Mouse (Mus musculus): Measurements from ENCODE around the gene Dhrs1.

The Dhrs1 gene

DNA sequence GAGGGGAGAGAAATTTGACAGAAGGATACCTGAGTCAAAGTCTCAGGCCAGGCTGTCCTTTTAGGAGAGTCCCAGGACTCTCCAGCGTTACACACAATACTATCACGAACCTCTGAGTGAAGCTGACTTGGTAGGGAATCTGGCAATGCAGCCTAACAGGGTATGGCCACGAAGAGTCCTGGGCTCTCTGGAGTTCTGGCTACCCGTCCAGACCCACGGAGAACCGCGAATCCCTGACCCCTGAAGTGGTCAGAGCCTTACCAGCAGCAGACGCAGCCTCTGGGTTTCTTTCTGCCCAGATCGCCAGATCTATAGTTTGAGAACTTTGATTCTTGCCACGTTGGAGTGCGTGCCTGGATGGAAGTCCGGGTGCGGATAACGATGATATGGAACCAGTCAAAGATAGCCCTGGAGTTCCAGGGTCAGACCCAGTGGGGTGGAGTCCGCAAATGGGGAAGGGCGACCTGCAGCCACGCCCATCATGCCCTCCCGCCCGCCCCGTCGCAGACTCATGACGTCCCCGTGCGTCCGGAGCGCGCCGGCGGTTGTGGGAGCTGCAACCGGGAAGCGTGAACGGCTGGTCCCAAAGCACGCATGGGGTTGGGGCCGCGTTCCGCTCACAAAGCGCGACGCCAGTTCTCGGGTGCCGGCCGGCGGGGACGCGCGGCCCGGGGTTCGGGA, at the start of gene Dhrs1, which contains the start of gene Nop9:
Gene Dhrs1 (minus strand): TSS at position 511 of the 681 bp plus-strand sequence.
Gene Nop9 (plus strand): TSS at position 514 of the 681 bp plus-strand sequence.
- DNase-seq (ENCODE audit: low read depth, low spot score): peak; percentile 92

DNA sequence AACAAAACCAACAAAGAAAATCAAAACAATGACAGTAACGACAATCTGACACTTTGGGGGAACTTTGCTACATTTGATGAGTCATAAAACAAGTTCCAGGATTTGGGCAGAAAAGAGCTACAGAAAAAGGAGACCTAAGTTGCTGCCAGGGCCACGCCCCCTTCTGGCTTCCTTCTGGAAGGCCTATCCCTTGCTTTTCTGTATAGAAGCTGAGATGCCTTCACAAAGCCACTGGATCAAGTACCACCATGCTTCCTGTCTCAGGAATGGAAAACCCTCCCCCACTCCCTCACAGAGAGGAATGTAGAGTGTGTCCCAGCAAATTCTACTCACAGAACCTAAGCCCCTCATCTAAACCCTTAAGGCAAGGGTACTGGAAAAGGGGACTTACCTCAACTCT, 48.5 kb upstream of the Dhrs1 start:
- no peak for DNase-seq (ENCODE audit: low read depth, low spot score)

DNA sequence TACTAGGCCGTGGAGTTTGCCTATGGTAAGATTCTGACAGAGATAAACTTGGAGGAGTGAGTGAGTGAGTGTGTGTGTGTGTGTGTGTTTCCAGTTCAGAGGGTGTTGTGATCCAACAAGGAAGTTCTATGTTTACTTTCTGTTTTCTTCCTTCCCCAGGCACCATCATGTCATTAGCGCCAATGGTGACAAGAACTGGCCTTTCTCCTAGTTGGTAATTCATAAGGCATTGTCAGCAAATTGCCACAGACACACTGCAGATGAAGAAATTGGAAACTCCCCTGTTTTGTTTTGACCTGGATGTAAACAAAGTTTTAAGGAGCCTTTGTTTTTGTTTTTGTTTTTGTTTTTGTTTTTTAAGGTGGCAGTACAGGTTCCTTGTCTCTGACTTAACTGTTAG, 48.0 kb upstream of the Dhrs1 start:
- no peak for DNase-seq (ENCODE audit: low read depth, low spot score)

GRCm38 (mm10) chr14:55788256-55789050, 43.0 kb upstream of the Dhrs1 start, which contains the start of gene Ripk3:
TSS of gene Ripk3 (minus strand) at chr14:55788865.
- peak; percentile 80 for DNase-seq (ENCODE audit: low read depth, low spot score)

DNA sequence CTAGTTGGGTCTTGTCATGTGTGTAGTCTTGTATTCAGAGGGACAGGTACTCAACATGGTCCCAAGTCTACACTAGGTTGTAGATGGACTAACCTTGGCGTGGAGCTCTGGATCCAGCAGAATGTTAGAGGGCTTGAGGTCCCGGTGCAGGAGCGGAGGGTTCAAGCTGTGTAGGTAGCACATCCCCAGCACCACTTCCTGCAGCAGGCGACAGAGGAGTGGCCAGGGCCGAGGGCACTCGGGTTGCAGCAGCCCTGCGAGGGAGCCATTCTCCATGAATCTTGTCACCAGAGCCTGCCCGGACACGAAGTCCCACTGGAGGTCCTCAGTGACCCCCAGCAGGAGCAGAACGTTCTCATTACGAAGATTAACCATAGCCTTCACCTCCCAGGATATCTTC, 42.2 kb upstream of the Dhrs1 start:
- DNase-seq (ENCODE audit: low read depth, low spot score): peak; percentile 18

- no peak for DNase-seq (ENCODE audit: low read depth, low spot score)
Measured at GRCm38 (mm10) chr14:55785195-55785594, 39.7 kb upstream of the Dhrs1 start.

- no peak for DNase-seq (ENCODE audit: low read depth, low spot score)
Measured at GRCm38 (mm10) chr14:55783958-55784235, 38.4 kb upstream of the Dhrs1 start, which contains the start of gene Adcy4. TSS of gene Adcy4 (minus strand) at chr14:55784095.

DNA sequence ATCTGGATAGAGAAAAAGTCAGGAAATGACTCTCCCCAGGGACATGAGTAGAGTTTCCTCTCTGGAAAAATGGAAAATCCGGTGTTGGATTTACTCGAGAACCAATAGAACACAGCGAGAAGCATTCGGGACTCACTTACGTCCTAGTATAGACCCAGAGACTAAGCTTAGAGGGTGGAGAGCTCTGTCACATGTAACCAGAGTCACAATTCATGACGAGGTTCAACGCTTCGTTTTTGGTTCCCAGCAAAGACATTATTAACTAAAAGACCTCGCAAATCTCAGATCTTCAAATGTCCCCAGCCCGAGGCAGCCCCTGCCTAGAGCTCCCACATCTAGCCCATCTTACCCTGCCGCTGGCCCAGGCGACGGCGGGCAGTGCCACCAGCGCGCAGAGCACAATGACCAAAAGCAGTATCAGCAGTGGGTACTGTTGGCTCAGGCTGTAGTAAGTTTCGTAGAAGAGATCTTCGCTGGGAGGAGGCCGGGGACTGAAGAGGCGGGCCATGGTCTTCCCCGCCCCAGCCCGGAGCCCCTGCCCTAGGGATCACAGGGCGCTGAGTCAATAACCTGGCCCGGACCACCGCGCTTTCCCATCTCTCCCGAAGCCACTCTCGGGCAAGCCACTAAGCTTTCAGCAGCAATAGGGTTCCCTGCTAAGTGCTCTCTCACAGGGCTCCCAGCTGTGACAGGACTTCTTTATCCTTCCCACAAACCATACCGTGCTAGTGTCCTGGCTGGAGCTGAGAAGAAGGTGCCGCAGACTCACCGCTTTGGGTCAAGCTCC, 37.9 kb upstream of the Dhrs1 start:
- no peak for DNase-seq (ENCODE audit: low read depth, low spot score)

DNA sequence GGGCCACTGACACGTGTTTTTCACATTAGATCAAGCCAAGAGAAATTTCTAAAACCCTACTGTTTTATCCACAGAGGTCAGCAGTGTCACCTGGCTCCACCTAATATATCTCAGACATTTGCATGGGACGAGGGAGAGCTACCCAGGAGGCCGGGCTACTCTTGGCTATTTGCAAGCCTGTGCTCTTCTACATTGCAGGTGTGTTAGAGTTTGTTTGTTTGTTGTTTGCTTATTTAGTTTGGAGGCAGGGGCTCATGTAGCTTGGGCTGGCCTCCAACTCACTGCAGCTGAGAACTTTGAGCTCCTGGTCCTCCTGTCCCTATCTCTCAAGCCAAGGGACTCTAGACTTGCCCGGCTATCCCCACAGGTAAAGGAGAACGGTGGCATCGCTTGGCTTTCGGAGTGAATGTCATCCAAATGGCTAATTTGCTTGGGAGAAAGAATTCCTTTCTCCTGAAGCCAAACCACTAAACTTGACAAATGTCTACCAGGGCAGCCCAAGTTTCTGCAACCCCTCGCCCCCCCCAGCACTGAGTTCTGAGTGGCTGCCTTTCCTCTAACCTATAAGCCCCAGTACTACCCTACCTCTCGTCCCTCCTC, 37.0 kb upstream of the Dhrs1 start:
- DNase-seq (ENCODE audit: low read depth, low spot score): no peak

DNA sequence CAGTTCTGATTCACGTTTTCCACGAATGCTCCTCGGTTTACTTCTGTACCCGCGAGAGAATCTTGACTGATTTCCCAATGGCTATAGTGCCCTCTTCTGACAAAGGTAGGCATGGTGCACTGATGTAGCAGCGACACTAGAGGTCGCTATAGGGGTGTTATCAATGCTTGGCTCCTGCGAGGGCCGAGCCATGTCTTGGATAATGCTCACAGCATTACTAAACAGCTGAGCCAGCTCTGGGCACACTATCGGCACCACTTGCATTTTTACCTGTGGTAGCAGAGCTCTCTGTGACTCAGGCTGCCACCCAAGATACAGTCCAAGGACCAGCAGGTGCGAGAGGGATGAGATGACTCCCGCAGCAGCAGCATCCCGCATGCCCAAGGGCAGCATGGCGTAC, 35.8 kb upstream of the Dhrs1 start:
- DNase-seq (ENCODE audit: low read depth, low spot score): peak; percentile 85

DNA sequence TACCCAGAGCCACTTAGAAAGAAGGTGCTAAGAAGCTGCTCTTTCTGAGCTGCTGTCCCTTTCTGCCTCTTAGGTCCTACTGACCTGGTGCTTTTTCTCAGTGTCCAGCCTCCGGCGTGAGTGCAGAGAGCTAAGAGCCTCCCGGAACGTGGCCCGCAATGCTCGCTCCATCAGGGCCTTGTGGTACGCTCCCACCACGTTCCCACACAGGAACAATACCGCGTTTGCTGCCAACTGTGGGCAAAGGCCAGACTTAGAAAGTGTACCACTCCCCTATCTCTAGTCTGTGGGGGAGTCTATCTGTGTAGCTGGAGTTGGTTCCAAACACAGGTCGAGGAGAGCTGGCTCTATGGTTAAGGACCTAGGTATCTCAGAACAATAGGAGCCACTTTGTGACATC, 35.2 kb upstream of the Dhrs1 start:
- no peak for DNase-seq (ENCODE audit: low read depth, low spot score)

GRCm38 (mm10) chr14:55779656-55780055, 34.2 kb upstream of the Dhrs1 start:
- DNase-seq (ENCODE audit: low read depth, low spot score): no peak

DNA sequence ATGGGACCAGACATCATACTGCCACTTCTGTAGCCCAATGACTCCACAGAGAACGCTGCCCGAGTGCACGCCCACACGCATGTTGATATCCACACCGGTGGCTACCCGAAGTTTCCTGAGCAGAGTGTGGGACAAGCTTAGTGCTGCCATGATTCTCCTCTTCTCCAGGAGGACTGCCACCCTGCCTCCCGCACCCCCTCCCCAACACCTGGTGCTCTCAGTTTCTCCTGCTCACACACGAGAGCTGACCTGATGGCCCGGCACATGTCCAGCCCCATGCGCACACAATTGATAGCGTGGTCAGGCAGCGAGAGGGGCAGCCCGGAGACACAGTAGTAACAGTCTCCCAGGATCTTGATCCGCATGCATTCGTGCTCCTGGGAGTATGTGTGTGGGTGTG, 33.2 kb upstream of the Dhrs1 start:
- no peak for DNase-seq (ENCODE audit: low read depth, low spot score)

GRCm38 (mm10) chr14:55777806-55778205, 32.3 kb upstream of the Dhrs1 start:
- DNase-seq (ENCODE audit: low read depth, low spot score): no peak

GRCm38 (mm10) chr14:55777176-55777575, 31.7 kb upstream of the Dhrs1 start:
- no peak for DNase-seq (ENCODE audit: low read depth, low spot score)

DNA sequence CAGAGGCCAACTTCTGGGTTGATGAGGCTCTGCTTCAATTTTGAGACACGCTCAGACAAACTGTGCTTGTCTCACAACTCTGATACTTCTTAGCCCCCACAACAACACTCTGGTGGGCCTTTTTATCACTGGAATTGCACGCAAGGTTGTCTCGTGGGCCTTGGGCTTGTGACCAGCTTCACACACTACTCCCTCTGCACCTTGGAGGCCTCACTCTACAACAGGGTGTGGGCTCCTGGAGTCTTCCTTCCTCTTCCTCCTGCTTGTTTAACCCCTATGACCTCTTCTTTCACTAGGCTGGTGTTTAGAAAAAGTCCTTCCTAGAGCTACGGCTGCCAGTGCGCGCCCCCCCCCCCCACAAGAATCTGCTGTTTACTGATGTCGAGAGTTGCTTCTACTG, 31.2 kb upstream of the Dhrs1 start:
- no peak for DNase-seq (ENCODE audit: low read depth, low spot score)

- no peak for DNase-seq (ENCODE audit: low read depth, low spot score)
Measured at GRCm38 (mm10) chr14:55769087-55769703, 23.7 kb upstream of the Dhrs1 start.

- DNase-seq (ENCODE audit: low read depth, low spot score): no peak
Measured at GRCm38 (mm10) chr14:55768555-55768954, 23.1 kb upstream of the Dhrs1 start.

DNA sequence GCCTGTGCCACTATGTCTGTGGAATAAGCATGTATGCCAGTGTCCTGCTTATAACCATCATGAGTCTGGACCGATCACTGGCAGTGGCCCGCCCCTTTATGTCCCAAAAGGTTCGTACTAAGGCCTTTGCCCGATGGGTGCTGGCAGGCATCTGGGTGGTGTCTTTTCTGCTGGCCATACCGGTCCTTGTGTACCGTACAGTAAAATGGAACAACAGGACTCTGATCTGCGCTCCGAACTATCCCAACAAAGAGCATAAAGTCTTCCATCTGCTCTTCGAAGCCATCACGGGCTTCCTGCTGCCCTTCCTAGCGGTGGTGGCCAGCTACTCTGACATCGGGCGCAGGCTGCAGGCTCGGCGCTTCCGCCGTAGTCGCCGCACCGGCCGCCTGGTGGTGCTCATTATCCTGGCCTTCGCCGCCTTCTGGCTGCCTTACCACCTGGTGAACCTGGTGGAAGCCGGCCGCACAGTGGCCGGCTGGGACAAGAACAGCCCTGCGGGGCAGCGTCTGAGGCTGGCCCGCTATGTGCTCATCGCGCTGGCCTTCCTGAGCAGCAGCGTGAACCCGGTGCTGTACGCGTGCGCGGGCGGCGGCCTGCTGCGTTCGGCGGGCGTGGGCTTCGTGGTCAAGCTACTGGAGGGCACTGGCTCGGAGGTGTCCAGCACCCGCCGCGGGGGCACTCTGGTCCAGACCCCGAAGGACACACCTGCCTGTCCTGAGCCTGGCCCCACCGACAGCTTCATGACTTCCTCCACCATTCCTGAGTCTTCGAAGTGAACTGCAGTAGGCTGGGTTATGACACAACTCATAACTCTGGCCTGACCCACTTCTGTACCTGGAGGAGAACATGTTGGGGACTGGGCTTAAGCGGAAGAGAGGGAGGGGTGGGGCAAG, 22.3 kb upstream of the Dhrs1 start:
- DNase-seq (ENCODE audit: low read depth, low spot score): peak; percentile 48

- no peak for DNase-seq (ENCODE audit: low read depth, low spot score)
Measured at GRCm38 (mm10) chr14:55765696-55766095, 20.2 kb upstream of the Dhrs1 start, which contains the start of gene Ltb4r1. TSS of gene Ltb4r1 (plus strand) at chr14:55765962.

Data from CD4-positive, CD25-positive, alpha-beta regulatory T cell, adult 2 months (primary cell).